Mouse (Mus musculus) liver, adult 2 months (tissue): ENCODE data around the gene Gm13696. TPM values are rescaled to one million over a fixed set of nuclear protein-coding genes. Genes with fewer than 3 reads are reported as not detected.

ENCODE experiments used
- DNase-seq: peaks from one replicate; pipeline ENCODE4 v3.0.0-alpha.2; 2011; ENCODE audit warnings: low read depth, low spot score; ENCODE audit errors: extremely low read depth
- H3K27ac ChIP-seq: fragments of 200-500 bp; replicated peaks from 2 replicates; pipeline ENCODE4 v1.5.1; 2012; ENCODE audit warnings: low read depth, mild to moderate bottlenecking, control low read depth, inconsistent platforms, low read length; ENCODE audit not compliant: insufficient read depth
- H3K27me3 ChIP-seq: fragments of 200-500 bp; 2 replicates; pipeline ENCODE4 v1.6.1; 2012; ENCODE audit warnings: mild to moderate bottlenecking, moderate library complexity, low read length, inconsistent platforms; ENCODE audit not compliant: control insufficient read depth, insufficient read depth
- H3K36me3 ChIP-seq: fragments of 200-500 bp; 2 replicates; pipeline ENCODE4 v1.6.1; 2012; ENCODE audit warnings: low read length, inconsistent platforms; ENCODE audit not compliant: control insufficient read depth, insufficient read depth
- H3K4me1 ChIP-seq: fragments of 200-500 bp; 2 replicates; pipeline ENCODE4 v1.6.1; 2011; ENCODE audit warnings: low read length; ENCODE audit not compliant: control insufficient read depth, insufficient read depth
- H3K4me3 ChIP-seq: fragments of 200-500 bp; 2 replicates; pipeline ENCODE4 v1.5.1; 2011; ENCODE audit warnings: low read depth, mild to moderate bottlenecking, control low read depth, low read length, moderate library complexity; ENCODE audit not compliant: insufficient read depth
- H3K79me2 ChIP-seq: fragments of 200-500 bp; 2 replicates; pipeline ENCODE4 v1.6.1; 2012; ENCODE audit warnings: inconsistent platforms, mild to moderate bottlenecking, low read length, moderate library complexity; ENCODE audit not compliant: control insufficient read depth, insufficient read depth
- H3K9ac ChIP-seq: fragments of 200-500 bp; 2 replicates; pipeline ENCODE4 v1.6.1; 2012; ENCODE audit warnings: low read depth, mild to moderate bottlenecking, control low read depth, inconsistent platforms, low read length
- CTCF ChIP-seq: fragments of 200-500 bp; IDR thresholded peaks from 2 replicates; pipeline ENCODE4 v1.5.1; 2011; ENCODE audit warnings: low read depth, low read length, control low read depth
- POLR2A ChIP-seq: fragments of 200-500 bp; IDR thresholded peaks from 2 replicates; pipeline ENCODE4 v1.6.1; 2011; ENCODE audit warnings: low read length, control low read depth; ENCODE audit not compliant: insufficient read depth; ENCODE audit errors: extremely low read depth
- WGBS: fragments of 180-500 bp; shearing (Covaris S2); methylation state at CpG from one replicate; pipeline ENCODE4 v1.1.7; 2018; 5-methylcytosine and 5-hydroxymethylcytosine counted together
- polyA plus RNA-seq: library from polyadenylated mRNA; depleted of rRNA; stranded (reverse); fragments of >200 nt; gene quantifications from 2 replicates; pipeline ENCODE4 v1.2.3, GENCODE M21; 2012; rRNA removed
- total RNA-seq: library from RNA; depleted of rRNA; stranded (reverse); fragments of >200 nt; gene quantifications from 2 replicates; pipeline ENCODE4 v1.2.3, GENCODE M21; 2014; rRNA removed

The Gm13696 gene
- total and polyA plus RNA-seq, 2 experiments = not detected

GRCm38 (mm10) chr2:84022905-84023304 is 50.0 kb downstream of the Gm13696 start:
- WGBS = 86% methylated on average over 2 of the region's 2 CpGs
- H3K79me2 ChIP-seq = no peaks in the 10 kb centered on the region
- no peaks in the 10 kb centered on the region for H3K4me1 ChIP-seq
- no peak overlapping the region for H3K27ac ChIP-seq
- no peak overlapping the region for H3K4me3 ChIP-seq
- no peaks in the 10 kb centered on the region for H3K27me3 ChIP-seq
- TF ChIP-seq POLR2A (no peak), CTCF (no peak)
- H3K36me3 ChIP-seq = no peaks in the 10 kb centered on the region
- DNase-seq = peak; percentile 6
- no peak overlapping the region for H3K9ac ChIP-seq

GRCm38 (mm10) chr2:84023319-84023718 is 50.4 kb downstream of the Gm13696 start:
- H3K4me1 ChIP-seq = no peaks in the 10 kb centered on the region
- no peak overlapping the region for H3K4me3 ChIP-seq
- H3K27me3 ChIP-seq = no peaks in the 10 kb centered on the region
- no peaks in the 10 kb centered on the region for H3K36me3 ChIP-seq
- no peak for DNase-seq
- H3K79me2 ChIP-seq = no peaks in the 10 kb centered on the region
- no peak for TF ChIP-seq CTCF
- TF ChIP-seq POLR2A = no peak
- no peak overlapping the region for H3K27ac ChIP-seq
- no peak overlapping the region for H3K9ac ChIP-seq
- WGBS = 95% methylated on average over 2 of the region's 2 CpGs

Other genes with a start within 250 kb of the Gm13696 start
- 29.6 and 33.2 TPM in 2 replicates for gene Itgav, start 248.7 kb upstream of the Gm13696 start, total RNA-seq
- 15.8 and 20.5 TPM in 2 replicates for gene Itgav, start 248.7 kb upstream of the Gm13696 start, polyA plus RNA-seq
- 0.94 and 1.1 TPM in 2 replicates for gene Fam171b, start 160.5 kb upstream of the Gm13696 start, total RNA-seq
- 0.24 and 0.25 TPM in 2 replicates for gene Fam171b, start 160.5 kb upstream of the Gm13696 start, polyA plus RNA-seq
- not detected in 2 replicates for gene Zswim2, start 31.9 kb upstream of the Gm13696 start, total RNA-seq
- gene Zswim2, start 31.9 kb upstream of the Gm13696 start, polyA plus RNA-seq = not detected in 2 replicates
- not detected in 2 replicates for gene Gm13698, start 17.4 kb upstream of the Gm13696 start, total RNA-seq
- gene Gm13698, start 17.4 kb upstream of the Gm13696 start, polyA plus RNA-seq = not detected in 2 replicates
- not detected in 2 replicates for gene Gm13693, start 11.6 kb upstream of the Gm13696 start, total RNA-seq
- not detected in 2 replicates for gene Gm13693, start 11.6 kb upstream of the Gm13696 start, polyA plus RNA-seq
- not detected in 2 replicates for gene Gm13695, start 5.8 kb upstream of the Gm13696 start, total RNA-seq
- not detected in 2 replicates for gene Gm13695, start 5.8 kb upstream of the Gm13696 start, polyA plus RNA-seq
- gene Gm13694, start 5.8 kb downstream of the Gm13696 start, total RNA-seq = not detected in 2 replicates
- gene Gm13694, start 5.8 kb downstream of the Gm13696 start, polyA plus RNA-seq = not detected in 2 replicates
- not detected in 2 replicates for gene Gm13697, start 11.6 kb downstream of the Gm13696 start, total RNA-seq
- not detected in 2 replicates for gene Gm13697, start 11.6 kb downstream of the Gm13696 start, polyA plus RNA-seq
- gene Gm13691, start 17.4 kb downstream of the Gm13696 start, total RNA-seq = not detected in 2 replicates
- gene Gm13691, start 17.4 kb downstream of the Gm13696 start, polyA plus RNA-seq = not detected in 2 replicates